Mouse (Mus musculus) forebrain, embryonic 14.5 days (tissue): ENCODE measurements around the gene Arhgef19. TPM values are rescaled to one million over a fixed set of nuclear protein-coding genes. Genes with fewer than 3 reads are reported as not detected.
A peak's percentile ranks its signal among the peaks of the same experiment; 100 is the strongest.

Experiments
- ATAC-seq: fragments of 200-750 bp; cut with Nextera tagmentation; 2 replicates; pipeline ENCODE4 v1.8.0; 2017; ENCODE audit warnings: mild to moderate bottlenecking, moderate library complexity
- DNase-seq: peaks from one replicate; pipeline ENCODE4 v3.0.0-alpha.2; 2015; ENCODE audit warnings: low spot score
- H3K27ac ChIP-seq: fragments of 300-500 bp; sonication (generic); 2 replicates; pipeline ENCODE4 v1.5.1; 2014; ENCODE audit warnings: low read depth, mild to moderate bottlenecking, control low read depth, low read length, moderate library complexity
- H3K27me3 ChIP-seq: fragments of 300-500 bp; sonication (generic); replicated peaks from 2 replicates; pipeline ENCODE4 v1.6.1; 2014; ENCODE audit warnings: low read length, control low read depth, mixed read lengths; ENCODE audit not compliant: control insufficient read depth, insufficient read depth
- H3K36me3 ChIP-seq: fragments of 300-500 bp; sonication (generic); 2 replicates; pipeline ENCODE4 v1.6.1; 2014; ENCODE audit warnings: low read length, control low read depth; ENCODE audit not compliant: control insufficient read depth, insufficient read depth
- H3K4me1 ChIP-seq: fragments of 300-500 bp; sonication (generic); 2 replicates; pipeline ENCODE4 v1.6.1; 2014; ENCODE audit warnings: antibody characterized with exemption, low read length, control low read depth; ENCODE audit not compliant: control insufficient read depth, insufficient read depth
- H3K4me2 ChIP-seq: fragments of 300-500 bp; sonication (generic); 2 replicates; pipeline ENCODE4 v1.6.1; 2014; ENCODE audit warnings: mild to moderate bottlenecking, control low read depth, low read length
- H3K4me3 ChIP-seq: fragments of 300-500 bp; sonication (generic); 2 replicates; pipeline ENCODE4 v1.5.1; 2014; ENCODE audit warnings: low read depth, low read length, control low read depth
- H3K9ac ChIP-seq: fragments of 300-500 bp; sonication (generic); 2 replicates; pipeline ENCODE4 v1.6.1; 2014; ENCODE audit warnings: mild to moderate bottlenecking, low read length, control low read depth, moderate library complexity
- H3K9me3 ChIP-seq: fragments of 300-500 bp; sonication (generic); replicated peaks from 2 replicates; pipeline ENCODE4 v1.6.1; 2016; ENCODE audit warnings: low read length, control low read depth, mixed read lengths; ENCODE audit not compliant: control insufficient read depth
- WGBS: fragments of 180-500 bp; shearing (Covaris S2); extraction: QIAGEN DNeasy Blood & Tissue Kit; methylation state at CpG from one replicate; pipeline ENCODE4 v1.1.7; 2014; 5-methylcytosine and 5-hydroxymethylcytosine counted together
- polyA plus RNA-seq: library from polyadenylated mRNA; unstranded; fragments of >200 nt; fragmentation: Nextera tagmentation; extraction: Ambion mirVana; gene quantifications from 2 replicates; pipeline ENCODE4 v1.2.1, GENCODE M21; 2014

Gene Arhgef19
- polyA plus RNA-seq, 1 experiment from 2014 or later = 0.65 TPM

DNA sequence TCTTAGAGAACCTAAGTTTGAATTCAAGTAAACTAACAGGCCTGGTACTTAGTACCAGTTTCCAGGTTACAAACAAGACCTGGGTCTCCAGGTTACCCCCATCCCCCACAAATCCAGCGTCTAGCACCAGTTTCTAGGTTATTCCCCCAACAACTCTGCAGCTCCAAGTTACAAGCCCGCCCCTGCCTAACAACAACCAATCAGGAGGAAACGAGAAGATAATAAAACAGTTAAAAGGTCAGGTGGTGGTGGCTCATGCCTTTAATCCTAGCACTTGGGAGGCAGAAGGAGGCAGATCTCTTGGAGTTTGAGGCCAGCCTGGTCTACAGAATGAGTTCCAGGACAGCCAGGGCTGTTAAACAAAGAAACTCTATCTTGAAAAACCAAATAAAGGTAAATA is 28.0 kb downstream of the Arhgef19 start:
- Histone ChIP-seq H3K4me1 (no peaks in the 10 kb centered on the region), H3K9me3 (no peaks in the 10 kb centered on the region), H3K36me3 (no peaks in the 10 kb centered on the region), H3K4me2 (no peak overlapping the region), H3K27me3 (no peaks in the 10 kb centered on the region), H3K27ac (no peak overlapping the region), H3K4me3 (no peak overlapping the region), H3K9ac (no peak overlapping the region)
- ATAC-seq (no peak), DNase-seq (no peak)
- WGBS = 87% methylated on average over 3 of the region's 3 CpGs

DNA sequence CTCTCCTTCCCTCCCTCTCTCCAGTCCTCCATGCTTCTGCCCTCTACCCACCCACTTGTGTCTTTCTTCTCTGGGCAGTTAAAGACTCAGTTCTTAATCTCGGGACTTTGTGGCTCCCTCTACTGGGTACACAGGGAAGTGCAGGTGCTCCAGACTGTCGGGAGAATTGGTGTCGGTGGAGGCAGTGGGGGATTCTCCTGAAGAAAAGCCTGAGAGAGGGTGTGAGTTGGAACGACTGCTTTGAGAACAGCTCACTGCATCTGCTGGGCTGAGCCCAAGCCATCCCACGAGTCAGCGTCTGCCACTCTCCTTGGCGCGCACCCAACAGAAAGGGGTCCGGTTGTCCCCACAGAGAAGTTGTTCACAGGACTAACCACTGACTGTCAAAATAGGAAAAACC is 28.5 kb downstream of the Arhgef19 start:
- no peaks in the 10 kb centered on the region for H3K36me3 ChIP-seq
- H3K27ac ChIP-seq = no peak overlapping the region
- no peak overlapping the region for H3K9ac ChIP-seq
- no peak overlapping the region for H3K4me2 ChIP-seq
- peak; percentile 68 for DNase-seq
- no peaks in the 10 kb centered on the region for H3K27me3 ChIP-seq
- ATAC-seq = peak; percentile 54; the same call in 1 of the 2 replicates
- WGBS = 32% methylated on average over 9 of the region's 9 CpGs
- no peaks in the 10 kb centered on the region for H3K4me1 ChIP-seq
- H3K9me3 ChIP-seq = no peaks in the 10 kb centered on the region
- no peak overlapping the region for H3K4me3 ChIP-seq

DNA sequence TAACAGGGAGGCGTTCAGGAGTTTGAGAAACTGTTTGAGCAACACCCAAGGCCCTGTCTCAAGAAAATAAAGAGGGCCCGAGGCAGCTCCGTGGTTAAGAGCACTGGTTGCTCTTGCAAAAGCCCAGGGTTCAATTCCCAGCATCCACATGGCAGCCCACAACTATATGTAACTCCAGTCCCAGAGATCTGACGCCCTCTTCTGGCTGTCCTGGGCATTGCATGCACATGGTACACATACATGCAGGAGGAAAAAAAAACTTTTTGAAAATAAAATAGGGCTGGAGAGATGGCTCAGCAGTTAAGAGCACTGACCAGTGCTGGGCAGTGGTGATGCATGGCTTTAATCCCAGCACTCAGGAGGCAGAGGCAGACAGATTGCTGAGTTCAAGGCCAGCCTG is 29.1 kb downstream of the Arhgef19 start:
- no peaks in the 10 kb centered on the region for H3K9me3 ChIP-seq
- no peaks in the 10 kb centered on the region for H3K36me3 ChIP-seq
- H3K4me3 ChIP-seq = no peak overlapping the region
- H3K9ac ChIP-seq = no peak overlapping the region
- no peaks in the 10 kb centered on the region for H3K4me1 ChIP-seq
- ATAC-seq = no peak
- 77% methylated on average over 4 of the region's 4 CpGs for WGBS
- H3K27me3 ChIP-seq = no peaks in the 10 kb centered on the region; the same call in 1 of the 2 replicates
- H3K4me2 ChIP-seq = no peak overlapping the region
- no peak for DNase-seq
- no peak overlapping the region for H3K27ac ChIP-seq

DNA sequence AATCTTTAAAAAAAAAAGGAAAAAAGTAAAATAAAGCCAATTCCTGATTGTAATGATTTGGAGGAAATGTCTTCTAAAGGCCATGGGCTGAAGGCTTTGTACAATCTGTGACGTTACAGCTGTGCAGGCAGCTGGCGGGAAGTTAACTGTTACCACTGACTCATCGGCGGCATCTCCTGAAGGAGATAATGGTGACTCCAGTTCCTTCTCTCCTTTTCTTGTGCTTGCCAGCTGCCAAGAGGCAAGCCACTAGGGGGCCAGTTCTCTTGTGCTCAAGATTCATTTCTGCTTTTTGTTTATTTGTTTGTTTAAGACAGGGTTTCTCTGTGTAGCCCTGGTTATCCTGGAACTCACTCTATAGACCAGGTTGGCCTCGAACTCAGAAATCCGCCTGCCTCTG is 29.8 kb downstream of the Arhgef19 start:
- 89% methylated on average over 6 of the region's 6 CpGs for WGBS

DNA sequence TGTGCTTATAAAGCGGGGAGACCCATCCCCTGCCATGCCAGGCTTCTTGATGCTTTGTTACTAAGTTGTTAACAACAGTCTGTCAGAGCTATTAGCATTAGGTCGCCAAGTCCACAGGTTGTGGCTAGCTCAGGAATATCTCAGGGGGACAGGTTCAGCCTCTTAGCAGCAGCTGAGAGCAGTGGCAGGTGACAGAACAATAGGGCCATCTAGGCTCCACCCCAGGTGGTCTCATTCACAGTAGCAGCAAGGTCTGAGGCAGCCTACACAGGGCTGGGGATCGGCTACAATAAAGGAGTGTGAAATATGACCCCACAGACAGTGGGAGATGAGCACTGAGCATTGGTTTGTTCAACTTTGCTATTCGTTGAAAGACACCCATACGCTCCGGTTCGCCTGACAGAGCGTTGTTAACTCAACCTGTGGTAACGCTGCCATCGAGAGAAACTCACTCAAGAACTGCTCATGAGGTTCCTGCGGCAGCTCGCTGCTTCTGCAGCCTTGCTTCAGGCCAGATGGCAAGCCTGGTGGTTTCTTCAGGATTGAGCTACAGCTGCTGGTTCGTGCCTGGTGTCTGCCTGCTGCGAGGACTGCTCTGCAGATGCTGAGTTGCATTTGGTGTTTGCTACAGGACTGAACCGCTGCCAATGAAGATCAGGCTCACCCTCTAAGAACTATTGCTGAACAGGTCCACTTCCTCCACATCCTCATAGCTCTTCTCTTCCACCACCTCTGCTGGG is 31.1 kb downstream of the Arhgef19 start:
- Histone ChIP-seq H3K9me3 (no peaks in the 10 kb centered on the region), H3K36me3 (no peaks in the 10 kb centered on the region), H3K27me3 (no peaks in the 10 kb centered on the region; the same call in 1 of the 2 replicates), H3K4me2 (no peak overlapping the region), H3K27ac (no peak overlapping the region), H3K9ac (no peak overlapping the region), H3K4me1 (no peaks in the 10 kb centered on the region), H3K4me3 (no peak overlapping the region)
- no peak for DNase-seq
- no peak for ATAC-seq
- WGBS = 52% methylated on average over 15 of the region's 15 CpGs

More for the DNA sequence above, 29.8 kb downstream of the Arhgef19 start:
- Histone ChIP-seq H3K4me2 (no peak overlapping the region), H3K4me3 (no peak overlapping the region), H3K9me3 (no peaks in the 10 kb centered on the region), H3K36me3 (no peaks in the 10 kb centered on the region), H3K4me1 (no peaks in the 10 kb centered on the region), H3K27me3 (no peaks in the 10 kb centered on the region; the same call in 1 of the 2 replicates), H3K27ac (no peak overlapping the region), H3K9ac (no peak overlapping the region)
- no peak for ATAC-seq
- DNase-seq = no peak

DNA sequence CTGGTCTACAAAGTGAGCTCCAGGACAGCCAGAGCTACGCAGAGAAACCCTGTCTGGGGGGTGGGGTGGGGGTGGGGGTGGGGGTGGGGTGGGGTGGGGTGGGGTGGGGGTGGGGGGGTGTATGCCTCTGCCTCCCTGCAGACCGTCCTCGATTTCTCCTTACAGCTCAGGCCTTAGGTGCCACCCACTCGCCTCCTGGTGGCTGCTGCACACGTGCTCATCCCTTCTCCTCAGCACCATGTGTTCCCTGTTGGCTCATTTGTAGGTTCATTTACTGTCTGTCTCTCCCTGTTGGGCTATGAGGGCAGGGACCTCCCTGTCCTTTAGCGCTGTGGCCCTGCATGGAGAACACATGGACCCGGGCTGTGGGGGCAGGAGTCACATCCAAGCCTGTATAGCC is 31.9 kb downstream of the Arhgef19 start:
- WGBS = 85% methylated on average over 7 of the region's 7 CpGs
- no peaks in the 10 kb centered on the region for H3K4me1 ChIP-seq
- DNase-seq (no peak), ATAC-seq (no peak)
- no peak overlapping the region for H3K4me3 ChIP-seq
- no peak overlapping the region for H3K4me2 ChIP-seq
- no peak overlapping the region for H3K27ac ChIP-seq
- no peak overlapping the region for H3K9ac ChIP-seq
- H3K36me3 ChIP-seq = no peaks in the 10 kb centered on the region
- no peaks in the 10 kb centered on the region for H3K9me3 ChIP-seq
- no peaks in the 10 kb centered on the region; the same call in 1 of the 2 replicates for H3K27me3 ChIP-seq

DNA sequence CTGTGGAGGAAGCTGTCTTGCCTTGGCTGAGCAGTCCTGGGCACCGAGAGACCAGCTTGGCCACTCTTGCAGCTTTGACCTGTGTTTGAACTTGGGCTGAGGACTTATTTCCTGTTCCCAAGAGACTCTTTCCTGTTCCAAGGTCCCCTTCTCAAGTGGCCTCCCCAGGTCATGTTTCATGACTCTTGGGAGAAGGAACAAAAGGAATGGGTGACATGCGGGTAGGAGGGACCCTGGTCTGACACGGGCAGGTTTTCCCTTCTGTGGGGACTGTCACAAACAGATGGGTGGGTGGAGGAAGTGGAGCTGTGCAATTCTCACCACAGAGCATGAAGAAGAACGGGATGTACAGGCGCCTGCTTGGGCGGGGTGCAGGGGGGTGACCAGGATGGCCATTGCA is 32.4 kb downstream of the Arhgef19 start:
- H3K4me2 ChIP-seq = no peak overlapping the region
- no peak overlapping the region for H3K9ac ChIP-seq
- no peaks in the 10 kb centered on the region for H3K4me1 ChIP-seq
- H3K27ac ChIP-seq = no peak overlapping the region
- no peaks in the 10 kb centered on the region; the same call in 1 of the 2 replicates for H3K27me3 ChIP-seq
- WGBS = 89% methylated on average over 6 of the region's 6 CpGs
- H3K36me3 ChIP-seq = no peaks in the 10 kb centered on the region
- no peaks in the 10 kb centered on the region for H3K9me3 ChIP-seq
- H3K4me3 ChIP-seq = no peak overlapping the region
- ATAC-seq = no peak
- DNase-seq = no peak

DNA sequence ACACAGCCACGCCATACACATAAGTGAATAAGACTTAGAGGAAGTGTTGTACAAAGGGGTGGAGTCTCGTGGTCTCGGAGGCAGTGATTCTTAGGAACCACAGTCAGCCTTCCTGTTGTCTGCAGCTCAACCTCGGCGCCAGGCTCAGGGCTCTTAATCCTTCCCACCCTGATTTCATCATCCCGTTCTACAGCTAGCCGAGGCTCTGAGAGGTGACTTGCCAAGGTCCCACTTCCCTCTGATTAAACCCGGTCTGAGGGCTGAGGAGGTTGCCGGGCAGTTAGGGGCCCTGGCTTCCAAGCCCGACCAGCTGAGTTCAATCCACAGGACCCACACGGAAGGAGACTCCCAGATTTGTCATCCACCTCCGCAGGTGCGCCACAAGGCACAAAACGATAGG is 33.6 kb downstream of the Arhgef19 start:
- Histone ChIP-seq H3K27me3 (no peaks in the 10 kb centered on the region; the same call in 1 of the 2 replicates), H3K9ac (peak overlapping the region; percentile 21; the same call in 1 of the 2 replicates), H3K4me3 (no peak overlapping the region), H3K36me3 (no peaks in the 10 kb centered on the region), H3K4me1 (no peaks in the 10 kb centered on the region), H3K9me3 (no peaks in the 10 kb centered on the region), H3K4me2 (peak overlapping the region; percentile 26; the same call in 1 of the 2 replicates), H3K27ac (no peak overlapping the region)
- 16% methylated on average over 14 of the region's 14 CpGs for WGBS
- DNase-seq (no peak), ATAC-seq (no peak; the same call in 1 of the 2 replicates)

DNA sequence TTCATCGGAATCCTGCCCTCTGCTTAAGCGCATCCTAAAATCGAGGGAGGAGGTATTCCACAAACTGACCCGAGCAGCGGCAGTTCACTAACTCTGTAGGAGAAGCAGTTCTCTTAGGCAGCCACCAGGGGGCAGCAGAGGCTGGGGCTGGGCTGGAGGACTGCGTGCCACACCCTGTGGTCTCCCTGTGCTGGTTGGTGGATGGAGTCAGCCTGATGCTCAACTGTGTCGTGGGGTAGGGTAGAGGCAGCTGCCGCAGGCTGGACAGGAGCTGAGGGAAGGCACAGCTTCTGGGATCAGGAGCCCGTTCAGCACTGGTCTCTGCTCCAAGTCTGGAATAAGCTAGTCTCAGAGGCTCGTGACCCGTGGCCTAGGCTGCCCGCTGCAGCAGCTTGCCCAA is 34.0 kb downstream of the Arhgef19 start:
- Histone ChIP-seq H3K27me3 (no peaks in the 10 kb centered on the region; the same call in 1 of the 2 replicates), H3K36me3 (no peaks in the 10 kb centered on the region), H3K9me3 (no peaks in the 10 kb centered on the region), H3K27ac (no peak overlapping the region), H3K4me1 (no peaks in the 10 kb centered on the region), H3K9ac (peak overlapping the region; percentile 21; the same call in 1 of the 2 replicates), H3K4me3 (no peak overlapping the region), H3K4me2 (peak overlapping the region; percentile 26; the same call in 1 of the 2 replicates)
- ATAC-seq = peak; percentile 78
- WGBS = 20% methylated on average over 12 of the region's 12 CpGs
- DNase-seq = peak; percentile 84
